Mouse (Mus musculus): ENCODE measurements at regions not wholly inside any gene's neighbourhood (a gene's known extent, or its start where the extent isn't known, plus 50 kb on each side); places are given as distances from the start of the nearest gene placed in this dataset.
"Not testable (repeated sequence)": the region's sequence is repeated elsewhere in the genome, so short reads cannot be mapped to it uniquely, and the experiment has no call there.

DNA sequence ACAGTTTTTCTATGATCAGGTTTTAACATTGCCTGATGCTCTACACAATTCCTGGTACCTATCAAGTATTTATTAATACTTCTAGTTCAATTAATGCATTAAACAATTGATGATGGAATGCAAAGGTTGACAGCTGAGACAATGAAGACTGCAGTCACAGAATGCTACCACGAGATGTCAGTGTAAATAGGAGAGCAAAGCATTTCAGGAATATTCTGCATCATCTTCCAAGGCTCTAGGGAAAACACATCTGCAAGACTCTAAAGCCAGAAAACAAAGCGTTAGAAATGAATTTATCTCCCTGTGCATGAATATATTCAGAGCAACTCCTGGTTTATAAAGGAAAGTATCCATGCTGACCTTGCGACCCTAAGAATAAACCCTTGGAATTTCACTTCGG lies 210.6 kb downstream of the Trib2 start:
- 74% methylated on average over 4 of the region's 4 CpGs for WGBS
- Histone ChIP-seq H3K4me1 (replicated peaks; ENCODE audit: control insufficient read depth, insufficient read depth, low read length) (no peaks in the 10 kb centered on the region; the same call in 1 of the 2 replicates), H3K36me3 (ENCODE audit: control insufficient read depth, insufficient read depth, low read length) (no peaks in the 10 kb centered on the region), H3K4me3 (ENCODE audit: low read depth, low read length) (no peak overlapping the region), H3K4me2 (replicated peaks; ENCODE audit: low read depth, low read length) (no peak overlapping the region), H3K9me3 (ENCODE audit: control insufficient read depth, low read length) (no peaks in the 10 kb centered on the region), H3K27me3 (ENCODE audit: control insufficient read depth, insufficient read depth, low read length) (no peaks in the 10 kb centered on the region), H3K9ac (ENCODE audit: low read depth, low read length) (no peak overlapping the region), H3K27ac (ENCODE audit: low read depth, low read length) (no peak overlapping the region)
- ATAC-seq (ENCODE audit: low FRiP score) = no peak
- DNase-seq (ENCODE audit: low spot score) = peak; percentile 16

DNA sequence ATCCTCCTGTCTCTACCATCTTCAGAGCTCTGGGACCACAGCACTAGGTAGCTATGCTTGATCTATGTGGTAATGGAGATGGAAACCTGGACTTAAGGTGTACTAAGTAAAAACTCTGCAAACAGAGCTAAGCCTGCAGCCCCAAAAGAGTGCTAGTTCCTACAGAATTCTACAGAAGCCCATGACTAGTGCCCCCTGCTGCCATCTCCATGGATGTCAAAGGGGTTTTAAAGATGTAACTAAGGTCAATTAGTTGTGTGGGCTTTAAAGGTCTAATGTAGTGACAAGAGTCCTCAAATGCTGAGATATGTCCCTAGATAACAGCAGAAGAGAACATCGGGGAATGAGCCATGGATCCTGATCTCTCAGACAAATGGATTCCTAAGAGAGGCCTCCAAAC lies 212.1 kb downstream of the Trib2 start:
- no peaks in the 10 kb centered on the region for H3K36me3 ChIP-seq (ENCODE audit: control insufficient read depth, insufficient read depth, low read length)
- no peak overlapping the region for H3K4me3 ChIP-seq (ENCODE audit: low read depth, low read length)
- no peak overlapping the region for H3K4me2 ChIP-seq (replicated peaks; ENCODE audit: low read depth, low read length)
- DNase-seq (ENCODE audit: low spot score) = no peak
- no peak overlapping the region for H3K27ac ChIP-seq (ENCODE audit: low read depth, low read length)
- no peaks in the 10 kb centered on the region for H3K9me3 ChIP-seq (ENCODE audit: control insufficient read depth, low read length)
- H3K4me1 ChIP-seq (replicated peaks; ENCODE audit: control insufficient read depth, insufficient read depth, low read length) = no peaks in the 10 kb centered on the region; the same call in 1 of the 2 replicates
- no peak for ATAC-seq (ENCODE audit: low FRiP score)
- 83% methylated on average over 1 of the region's 1 CpGs for whole genome bisulfite sequencing
- no peaks in the 10 kb centered on the region for H3K27me3 ChIP-seq (ENCODE audit: control insufficient read depth, insufficient read depth, low read length)
- no peak overlapping the region for H3K9ac ChIP-seq (ENCODE audit: low read depth, low read length)

DNA sequence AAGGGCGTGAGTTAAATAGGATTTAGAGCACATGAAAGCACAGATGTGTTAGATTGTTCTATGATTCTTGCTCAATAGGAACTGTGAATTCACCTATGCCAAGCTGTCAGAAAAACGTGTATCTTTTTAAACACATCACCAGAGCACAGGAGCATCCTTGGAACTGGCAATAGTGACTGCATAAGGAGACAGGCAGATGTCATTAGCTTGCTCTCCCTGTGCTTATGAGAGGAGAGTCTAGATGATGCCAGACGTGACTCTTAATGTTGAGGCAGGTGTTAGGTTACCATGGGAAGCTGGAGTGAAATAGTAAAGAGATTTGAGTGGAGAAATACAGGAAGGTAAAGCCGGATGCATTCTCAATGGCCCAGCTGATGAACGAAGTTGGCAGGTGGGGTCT lies 212.8 kb downstream of the Trib2 start:
- no peak overlapping the region for H3K4me3 ChIP-seq (ENCODE audit: low read depth, low read length)
- H3K9me3 ChIP-seq (ENCODE audit: control insufficient read depth, low read length) = no peaks in the 10 kb centered on the region
- H3K36me3 ChIP-seq (ENCODE audit: control insufficient read depth, insufficient read depth, low read length) = no peaks in the 10 kb centered on the region
- no peak overlapping the region for H3K4me2 ChIP-seq (replicated peaks; ENCODE audit: low read depth, low read length)
- no peaks in the 10 kb centered on the region for H3K27me3 ChIP-seq (ENCODE audit: control insufficient read depth, insufficient read depth, low read length)
- 69% methylated on average over 5 of the region's 5 CpGs for WGBS
- no peak for DNase-seq (ENCODE audit: low spot score)
- H3K9ac ChIP-seq (ENCODE audit: low read depth, low read length) = no peak overlapping the region
- no peaks in the 10 kb centered on the region; the same call in 1 of the 2 replicates for H3K4me1 ChIP-seq (replicated peaks; ENCODE audit: control insufficient read depth, insufficient read depth, low read length)
- ATAC-seq (ENCODE audit: low FRiP score) = no peak
- no peak overlapping the region for H3K27ac ChIP-seq (ENCODE audit: low read depth, low read length)

DNA sequence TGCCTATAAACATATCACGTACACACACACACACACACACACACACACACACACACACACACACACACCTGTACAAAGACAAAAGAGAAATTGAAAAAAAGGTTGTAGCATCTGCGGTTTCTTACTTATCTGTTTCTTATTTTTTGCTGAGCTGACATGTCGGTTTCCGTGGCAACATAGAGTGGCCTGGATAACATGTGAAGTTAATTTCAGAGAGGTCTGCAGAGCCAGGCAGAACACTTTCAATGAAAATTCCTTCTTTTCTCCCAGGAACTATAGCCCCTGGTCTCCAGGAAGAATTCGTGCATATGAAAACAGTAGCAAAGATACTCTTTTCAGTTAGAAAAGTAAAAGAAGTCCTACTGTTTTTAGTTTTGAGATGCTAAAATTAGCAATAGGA lies 213.4 kb downstream of the Trib2 start:
- 62% methylated on average over 5 of the region's 5 CpGs for WGBS
- Histone ChIP-seq H3K9ac (ENCODE audit: low read depth, low read length) (no peak overlapping the region), H3K4me2 (replicated peaks; ENCODE audit: low read depth, low read length) (no peak overlapping the region), H3K4me3 (ENCODE audit: low read depth, low read length) (no peak overlapping the region), H3K9me3 (ENCODE audit: control insufficient read depth, low read length) (no peaks in the 10 kb centered on the region), H3K27me3 (ENCODE audit: control insufficient read depth, insufficient read depth, low read length) (no peaks in the 10 kb centered on the region), H3K27ac (ENCODE audit: low read depth, low read length) (no peak overlapping the region), H3K36me3 (ENCODE audit: control insufficient read depth, insufficient read depth, low read length) (no peaks in the 10 kb centered on the region), H3K4me1 (replicated peaks; ENCODE audit: control insufficient read depth, insufficient read depth, low read length) (no peaks in the 10 kb centered on the region; the same call in 1 of the 2 replicates)
- ATAC-seq (ENCODE audit: low FRiP score) (no peak), DNase-seq (ENCODE audit: low spot score) (peak; percentile 52)

DNA sequence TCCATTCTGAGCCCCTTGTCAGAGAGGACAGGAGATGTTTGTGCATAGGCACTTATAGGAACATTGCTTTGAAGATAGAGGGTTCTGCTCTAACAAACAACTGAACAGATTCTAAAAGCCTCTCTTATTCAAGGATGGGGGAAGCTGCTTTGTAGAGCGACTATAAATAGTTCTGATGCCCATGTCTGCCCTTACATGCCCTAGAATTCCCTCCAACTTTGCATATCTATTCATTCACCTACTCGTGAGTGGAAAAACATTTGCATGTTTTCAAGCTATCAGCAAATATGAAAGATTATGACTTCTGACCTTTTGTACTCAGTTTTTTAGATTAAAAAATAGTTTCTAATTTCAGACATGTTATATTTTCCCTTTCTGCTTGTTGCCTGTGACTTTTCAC lies 222.0 kb downstream of the Trib2 start:
- no peak for ATAC-seq (ENCODE audit: low FRiP score)
- H3K9me3 ChIP-seq (ENCODE audit: control insufficient read depth, low read length) = no peaks in the 10 kb centered on the region
- no peak overlapping the region for H3K4me2 ChIP-seq (replicated peaks; ENCODE audit: low read depth, low read length)
- WGBS = 67% methylated on average over 2 of the region's 2 CpGs
- no peaks in the 10 kb centered on the region for H3K27me3 ChIP-seq (ENCODE audit: control insufficient read depth, insufficient read depth, low read length)
- H3K4me3 ChIP-seq (ENCODE audit: low read depth, low read length) = no peak overlapping the region
- H3K9ac ChIP-seq (ENCODE audit: low read depth, low read length) = no peak overlapping the region
- no peaks in the 10 kb centered on the region for H3K36me3 ChIP-seq (ENCODE audit: control insufficient read depth, insufficient read depth, low read length)
- H3K27ac ChIP-seq (ENCODE audit: low read depth, low read length) = no peak overlapping the region
- no peak for DNase-seq (ENCODE audit: low spot score)
- no peaks in the 10 kb centered on the region for H3K4me1 ChIP-seq (replicated peaks; ENCODE audit: control insufficient read depth, insufficient read depth, low read length)

DNA sequence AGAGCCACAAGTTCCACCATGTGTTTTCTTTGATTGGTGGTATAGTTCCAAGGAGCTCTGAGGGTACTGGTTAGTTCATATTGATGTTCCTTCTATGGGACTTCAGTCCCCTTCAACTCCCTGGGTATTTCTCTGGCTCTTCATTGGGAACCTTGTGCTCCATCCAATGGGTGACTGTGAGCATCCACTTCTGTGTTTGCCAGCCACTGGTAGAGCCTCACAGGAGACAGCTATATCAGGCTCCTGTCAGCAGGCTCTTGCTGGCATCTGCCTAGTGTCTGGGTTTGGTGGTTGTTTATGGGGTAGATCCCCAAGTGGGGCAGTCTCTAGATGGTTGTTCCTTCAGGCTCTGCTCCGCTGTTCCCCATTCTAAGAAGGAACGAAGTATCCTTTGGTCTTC lies 228.9 kb downstream of the Trib2 start:
- not testable (repeated sequence) for DNase-seq (ENCODE audit: low spot score); H3K4me1 ChIP-seq (replicated peaks; ENCODE audit: control insufficient read depth, insufficient read depth, low read length); H3K4me2 ChIP-seq (replicated peaks; ENCODE audit: low read depth, low read length); H3K27ac ChIP-seq (ENCODE audit: low read depth, low read length); H3K27me3 ChIP-seq (ENCODE audit: control insufficient read depth, insufficient read depth, low read length); H3K9ac ChIP-seq (ENCODE audit: low read depth, low read length); ATAC-seq (ENCODE audit: low FRiP score); H3K9me3 ChIP-seq (ENCODE audit: control insufficient read depth, low read length); H3K36me3 ChIP-seq (ENCODE audit: control insufficient read depth, insufficient read depth, low read length); H3K4me3 ChIP-seq (ENCODE audit: low read depth, low read length)
- WGBS = 94% methylated on average over 2 of the region's 2 CpGs

DNA sequence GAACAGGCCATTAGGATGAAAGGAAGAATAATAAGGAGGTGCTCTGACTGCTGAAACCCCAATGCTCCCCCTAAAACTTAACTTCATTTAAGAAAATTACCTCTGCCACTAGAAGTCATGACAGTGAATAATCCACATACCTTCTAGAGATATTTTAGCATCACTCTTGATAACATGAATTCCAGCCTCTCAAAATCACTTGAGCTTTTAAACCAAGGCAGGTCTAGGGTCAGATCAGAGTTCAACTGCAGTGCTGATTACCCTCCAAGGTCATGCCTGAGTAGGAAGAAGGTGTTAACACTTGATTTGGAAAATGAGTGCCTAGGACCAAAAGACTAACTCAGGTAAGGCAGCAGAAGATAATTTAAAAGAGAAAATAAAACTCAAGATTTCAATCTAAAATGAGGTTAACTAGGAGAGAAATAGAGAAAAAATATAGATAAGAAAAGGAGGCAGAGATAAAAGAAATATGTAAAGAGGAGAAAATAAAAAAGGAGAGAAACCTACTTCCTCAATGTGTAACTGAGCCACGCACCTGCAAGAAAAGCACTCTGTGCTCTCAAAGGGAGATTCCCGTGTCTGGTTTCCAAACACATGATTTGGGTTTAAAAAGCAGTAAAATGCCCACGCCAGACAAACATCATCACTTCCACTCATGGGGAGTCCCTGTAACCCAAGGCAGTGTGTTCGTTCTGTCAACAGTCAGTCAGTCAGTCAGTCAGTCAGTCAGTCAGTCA lies 229.8 kb downstream of the Trib2 start:
- DNase-seq (ENCODE audit: low spot score) (no peak), ATAC-seq (ENCODE audit: low FRiP score) (no peak)
- 90% methylated on average over 4 of the region's 4 CpGs for WGBS
- Histone ChIP-seq H3K4me3 (ENCODE audit: low read depth, low read length) (no peak overlapping the region), H3K4me1 (replicated peaks; ENCODE audit: control insufficient read depth, insufficient read depth, low read length) (no peaks in the 10 kb centered on the region), H3K4me2 (replicated peaks; ENCODE audit: low read depth, low read length) (no peak overlapping the region), H3K36me3 (ENCODE audit: control insufficient read depth, insufficient read depth, low read length) (no peaks in the 10 kb centered on the region), H3K9ac (ENCODE audit: low read depth, low read length) (no peak overlapping the region), H3K27me3 (ENCODE audit: control insufficient read depth, insufficient read depth, low read length) (no peaks in the 10 kb centered on the region), H3K27ac (ENCODE audit: low read depth, low read length) (no peak overlapping the region), H3K9me3 (ENCODE audit: control insufficient read depth, low read length) (no peaks in the 10 kb centered on the region)

DNA sequence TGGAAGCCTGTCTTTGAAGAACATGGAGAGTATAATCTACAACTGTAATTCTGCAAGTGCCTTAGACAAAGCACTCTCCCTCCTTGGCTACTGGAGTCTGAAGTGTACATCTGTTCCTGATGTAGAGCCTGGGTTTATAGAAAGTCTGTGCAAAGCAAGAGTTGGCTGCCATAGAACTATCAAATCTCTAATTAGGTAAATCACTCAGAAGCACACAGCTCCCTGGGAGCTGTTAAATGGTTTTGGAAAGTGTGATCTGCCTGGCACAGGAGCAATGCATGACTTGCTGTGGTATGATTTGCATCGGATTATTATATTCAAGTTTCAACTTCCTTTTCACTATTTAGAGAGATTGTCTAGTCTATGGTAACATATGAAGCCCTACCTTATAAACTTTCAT lies 230.9 kb downstream of the Trib2 start:
- H3K36me3 ChIP-seq (ENCODE audit: control insufficient read depth, insufficient read depth, low read length) = no peaks in the 10 kb centered on the region
- no peaks in the 10 kb centered on the region for H3K4me1 ChIP-seq (replicated peaks; ENCODE audit: control insufficient read depth, insufficient read depth, low read length)
- DNase-seq (ENCODE audit: low spot score) (no peak), ATAC-seq (ENCODE audit: low FRiP score) (no peak)
- H3K9ac ChIP-seq (ENCODE audit: low read depth, low read length) = no peak overlapping the region
- no peaks in the 10 kb centered on the region for H3K9me3 ChIP-seq (ENCODE audit: control insufficient read depth, low read length)
- WGBS = 91% methylated on average over 1 of the region's 1 CpGs
- H3K27ac ChIP-seq (ENCODE audit: low read depth, low read length) = no peak overlapping the region
- no peak overlapping the region for H3K4me3 ChIP-seq (ENCODE audit: low read depth, low read length)
- H3K4me2 ChIP-seq (replicated peaks; ENCODE audit: low read depth, low read length) = no peak overlapping the region
- no peaks in the 10 kb centered on the region for H3K27me3 ChIP-seq (ENCODE audit: control insufficient read depth, insufficient read depth, low read length)

DNA sequence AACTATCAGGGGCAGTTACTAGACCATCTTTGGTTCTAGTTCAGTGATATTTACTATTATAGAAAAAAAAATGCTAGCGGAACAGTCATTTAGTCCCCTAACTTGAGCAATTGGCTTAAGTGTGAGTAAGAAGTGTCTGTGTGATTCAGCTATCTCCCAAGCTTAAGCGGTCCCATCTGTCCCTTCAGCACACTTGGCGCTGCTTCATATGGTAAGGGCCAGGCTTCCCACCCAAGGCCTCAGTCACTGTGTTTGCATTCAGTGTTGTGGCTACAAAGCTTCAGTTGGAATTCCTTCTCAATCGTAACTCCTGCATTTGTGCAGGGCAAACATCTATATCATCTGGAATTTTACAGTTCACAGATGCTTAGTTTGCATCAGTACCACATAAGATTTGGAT lies 232.0 kb downstream of the Trib2 start:
- H3K4me2 ChIP-seq (replicated peaks; ENCODE audit: low read depth, low read length) = no peak overlapping the region
- H3K9me3 ChIP-seq (ENCODE audit: control insufficient read depth, low read length) = no peaks in the 10 kb centered on the region
- WGBS = 93% methylated on average over 4 of the region's 4 CpGs
- no peak overlapping the region for H3K9ac ChIP-seq (ENCODE audit: low read depth, low read length)
- no peak overlapping the region for H3K27ac ChIP-seq (ENCODE audit: low read depth, low read length)
- H3K36me3 ChIP-seq (ENCODE audit: control insufficient read depth, insufficient read depth, low read length) = no peaks in the 10 kb centered on the region
- DNase-seq (ENCODE audit: low spot score) (no peak), ATAC-seq (ENCODE audit: low FRiP score) (no peak)
- H3K27me3 ChIP-seq (ENCODE audit: control insufficient read depth, insufficient read depth, low read length) = no peaks in the 10 kb centered on the region
- H3K4me3 ChIP-seq (ENCODE audit: low read depth, low read length) = no peak overlapping the region
- no peaks in the 10 kb centered on the region for H3K4me1 ChIP-seq (replicated peaks; ENCODE audit: control insufficient read depth, insufficient read depth, low read length)
